Mouse (Mus musculus) CH12.LX (cell line): ENCODE measurements around the gene Pkd2l1. TPM values are rescaled to one million over a fixed set of nuclear protein-coding genes. Genes with fewer than 3 reads are reported as not detected.

ENCODE experiments used
- DNase-seq: peaks from one replicate; pipeline ENCODE4 v3.0.0-alpha.2; 2013; ENCODE audit errors: extremely low read depth
- H3K27ac ChIP-seq: 2 replicates; pipeline ENCODE4 v1.5.1; 2012; ENCODE audit warnings: low read depth, mild to moderate bottlenecking, control low read depth, moderate library complexity; ENCODE audit not compliant: insufficient read depth
- H3K27me3 ChIP-seq: replicated peaks from 2 replicates; pipeline ENCODE3; 2012; ENCODE audit warnings: inconsistent platforms
- H3K36me3 ChIP-seq, 2 experiments: replicated peaks in 1 of 2; 2 replicates each; pipeline versions ENCODE3 to v1.6.1; 2012; ENCODE audit warnings: inconsistent platforms in 1 of 2, low read length in 1 of 2, mild to moderate bottlenecking in 1 of 2, mixed read lengths in 1 of 2, moderate library complexity in 1 of 2; ENCODE audit not compliant: control insufficient read depth in 1 of 2, insufficient read depth in 1 of 2
- H3K4me1 ChIP-seq, 2 experiments: 2 replicates each; pipeline ENCODE4 v1.6.1; 2012; ENCODE audit warnings: inconsistent platforms in 1 of 2, moderate library complexity in 1 of 2; ENCODE audit not compliant: insufficient read depth in 2 of 2, control insufficient read depth in 1 of 2
- H3K4me2 ChIP-seq: 2 replicates; pipeline ENCODE4 v1.6.1; 2012; ENCODE audit warnings: low read depth, mild to moderate bottlenecking, control low read depth; ENCODE audit not compliant: poor library complexity, insufficient read depth, severe bottlenecking
- H3K4me3 ChIP-seq, 3 experiments: fragments of 150-350 bp in 1 of 3; sonication (generic) in 1 of 3; replicated peaks in 1 of 3; 2 replicates each; pipeline versions ENCODE3 to v1.5.1; 2011 to 2012; ENCODE audit warnings: low read depth in 2 of 3, low read length in 2 of 3, mild to moderate bottlenecking in 2 of 3, moderate library complexity in 2 of 3, control low read depth in 1 of 3, improper control_type of control experiment in 1 of 3, inconsistent platforms in 1 of 3, mixed read lengths in 1 of 3; ENCODE audit not compliant: poor library complexity in 1 of 3
- H3K79me2 ChIP-seq: replicated peaks from 2 replicates; pipeline ENCODE4 v1.6.1; 2012; ENCODE audit warnings: mild to moderate bottlenecking, moderate library complexity; ENCODE audit not compliant: control insufficient read depth, poor library complexity, insufficient read depth, severe bottlenecking; ENCODE audit errors: extremely low read depth
- H3K9ac ChIP-seq: 2 replicates; pipeline ENCODE4 v1.6.1; 2012; ENCODE audit warnings: low read depth, mild to moderate bottlenecking, control low read depth, moderate library complexity; ENCODE audit not compliant: insufficient read depth
- H3K9me3 ChIP-seq: replicated peaks from 2 replicates; pipeline ENCODE3; 2012; ENCODE audit warnings: low read length, inconsistent platforms, mixed read lengths
- BHLHE40 ChIP-seq: IDR thresholded peaks from 2 replicates; pipeline ENCODE4 v1.6.1; 2011; ENCODE audit warnings: mild to moderate bottlenecking, low read depth, low read length, improper control_type of control experiment
- CTCF ChIP-seq, 2 experiments: IDR thresholded peaks in 1 of 2; conservative IDR thresholded peaks in 1 of 2; 2 replicates each; pipeline ENCODE4 v1.5.1; 2011 to 2012; ENCODE audit warnings: low read depth in 2 of 2, low read length in 2 of 2, improper control_type of control experiment in 1 of 2, inconsistent platforms in 1 of 2, mild to moderate bottlenecking in 1 of 2, moderate library complexity in 1 of 2
- EP300 ChIP-seq: IDR thresholded peaks from 2 replicates; pipeline ENCODE4 v1.6.1; 2011; ENCODE audit warnings: low read length, improper control_type of control experiment
- ETS1 ChIP-seq: conservative IDR thresholded peaks from 2 replicates; pipeline ENCODE4 v1.6.1; 2012; ENCODE audit warnings: low read depth, mild to moderate bottlenecking, inconsistent platforms, low read length, improper control_type of control experiment, moderate library complexity
- GABPA ChIP-seq: IDR thresholded peaks from 2 replicates; pipeline ENCODE4 v1.6.1; 2012; ENCODE audit warnings: low read depth, low read length, improper control_type of control experiment, inconsistent platforms; ENCODE audit not compliant: insufficient replicate concordance
- HCFC1 ChIP-seq: IDR thresholded peaks from 2 replicates; pipeline ENCODE4 v1.6.1; 2012; ENCODE audit warnings: low read depth, mild to moderate bottlenecking, inconsistent platforms, low read length, improper control_type of control experiment
- JUN ChIP-seq: IDR thresholded peaks from 2 replicates; pipeline ENCODE4 v1.6.1; 2011; ENCODE audit warnings: low read depth, mild to moderate bottlenecking, low read length, improper control_type of control experiment, moderate library complexity; ENCODE audit not compliant: insufficient read depth
- JUND ChIP-seq: conservative IDR thresholded peaks from 2 replicates; pipeline ENCODE4 v1.6.1; 2011; ENCODE audit warnings: low read depth, low read length, improper control_type of control experiment
- KAT2A ChIP-seq: IDR thresholded peaks from 2 replicates; pipeline ENCODE4 v1.6.1; 2012; ENCODE audit warnings: low read length, improper control_type of control experiment, inconsistent platforms; ENCODE audit not compliant: insufficient replicate concordance
- MAX ChIP-seq: IDR thresholded peaks from 2 replicates; pipeline ENCODE4 v1.6.1; 2011; ENCODE audit warnings: low read length, improper control_type of control experiment
- MXI1 ChIP-seq: IDR thresholded peaks from 2 replicates; pipeline ENCODE4 v1.6.1; 2011; ENCODE audit warnings: mild to moderate bottlenecking, low read depth, low read length, improper control_type of control experiment
- MYC ChIP-seq: IDR thresholded peaks from 2 replicates; pipeline ENCODE4 v1.6.1; 2011; ENCODE audit warnings: low read depth, mild to moderate bottlenecking, improper control_type of control experiment, low read length
- NRF1 ChIP-seq: IDR thresholded peaks from 2 replicates; pipeline ENCODE4 v1.6.1; 2014; ENCODE audit warnings: low read depth, mild to moderate bottlenecking, inconsistent platforms, low read length, improper control_type of control experiment, moderate library complexity
- POLR2AphosphoS2 ChIP-seq: IDR thresholded peaks from 2 replicates; pipeline ENCODE4 v1.6.1; 2011; ENCODE audit warnings: low read depth, low read length, improper control_type of control experiment
- RAD21 ChIP-seq: IDR thresholded peaks from 2 replicates; pipeline ENCODE4 v1.6.1; 2011; ENCODE audit warnings: low read depth, mild to moderate bottlenecking, low read length, improper control_type of control experiment, moderate library complexity
- RCOR1 ChIP-seq: conservative IDR thresholded peaks from 2 replicates; pipeline ENCODE4 v1.6.1; 2012; ENCODE audit warnings: low read depth, mild to moderate bottlenecking, inconsistent platforms, low read length, improper control_type of control experiment
- SMC3 ChIP-seq: IDR thresholded peaks from 2 replicates; pipeline ENCODE4 v1.6.1; 2011; ENCODE audit warnings: low read depth, low read length, improper control_type of control experiment
- UBTF ChIP-seq: IDR thresholded peaks from 2 replicates; pipeline ENCODE4 v1.6.1; 2012; ENCODE audit warnings: low read depth, mild to moderate bottlenecking, inconsistent platforms, low read length, improper control_type of control experiment, moderate library complexity
- USF1 ChIP-seq: IDR thresholded peaks from 2 replicates; pipeline ENCODE4 v1.6.1; 2014; ENCODE audit warnings: low read depth, mild to moderate bottlenecking, inconsistent platforms, low read length, improper control_type of control experiment
- USF2 ChIP-seq: conservative IDR thresholded peaks from 2 replicates; pipeline ENCODE4 v1.6.1; 2011; ENCODE audit warnings: low read depth, low read length, improper control_type of control experiment
- ZC3H11A ChIP-seq: IDR thresholded peaks from 2 replicates; pipeline ENCODE4 v1.6.1; 2012; ENCODE audit warnings: low read depth, mild to moderate bottlenecking, inconsistent platforms, low read length, improper control_type of control experiment
- ZMIZ1 ChIP-seq: IDR thresholded peaks from 2 replicates; pipeline ENCODE4 v1.6.1; 2012; ENCODE audit warnings: low read depth, mild to moderate bottlenecking, inconsistent platforms, low read length, improper control_type of control experiment
- ZNF384 ChIP-seq: IDR thresholded peaks from 2 replicates; pipeline ENCODE4 v1.6.1; 2012; ENCODE audit warnings: low read depth, low read length, improper control_type of control experiment, inconsistent platforms
- dilution Hi-C: fragments of 300-500 bp; cut with MboI; formaldehyde crosslinking; loops from 2 replicates; pipeline ENCODE4 v1.14.3; 2020; ENCODE audit warnings: low sequenced_read_pairs; ENCODE audit not compliant: extremely low pct_unique_long_range_greater_than_20kb, extremely low pct_ligation_motif_present
- in situ Hi-C: fragments of 300-500 bp; cut with MboI; formaldehyde crosslinking; loops from 3 replicates; pipeline ENCODE4 v1.14.3; 2019; ENCODE audit warnings: low sequenced_read_pairs, low pct_ligation_motif_present, low pct_unique_long_range_greater_than_20kb, mixed read lengths
- polyA plus RNA-seq: library from polyadenylated mRNA; unstranded; fragments of >175 nt; gene quantifications from 2 replicates; pipeline ENCODE4 v1.2.1, GENCODE M21; 2012; ENCODE audit warnings: low read depth; ENCODE audit not compliant: insufficient read length
- total RNA-seq, 2 experiments: library from RNA; depleted of rRNA; stranded (reverse); fragments of 300-350 nt in 1 of 2; fragments of >200 nt in 1 of 2; gene quantifications; 2 replicates each; pipeline ENCODE4 v1.2.3; 2012 to 2014

Gene Pkd2l1
- total and polyA plus RNA-seq, 3 experiments = 0.04 to 0.07 TPM; not detected in 1

GRCm38 (mm10) chr19:44176741-44177140 lies 15.5 kb downstream of the Pkd2l1 start:
- DNase-seq = no peak
- Histone ChIP-seq H3K4me3 (no peak overlapping the region), H3K4me2 (no peak overlapping the region), H3K79me2 (no peaks in the 10 kb centered on the region), H3K9ac (no peak overlapping the region), H3K27me3 (no peaks in the 10 kb centered on the region), H3K9me3 (peaks cover 15% of the 10 kb centered on the region), H3K27ac (no peak overlapping the region), H3K4me1 (peaks cover 0 to 2% of the 10 kb centered on the region in 2 experiments; a peak in 1 of 4 replicates), H3K36me3 (no peaks in the 10 kb centered on the region)
- in situ Hi-C loops = no loop called here
- dilution Hi-C loops = no loop called here
- no peak for TF ChIP-seq POLR2AphosphoS2
- TF ChIP-seq ZMIZ1 = no peak
- no peak for TF ChIP-seq UBTF
- TF ChIP-seq JUN = no peak
- no peak for TF ChIP-seq ZNF384
- TF ChIP-seq USF1 = no peak
- TF ChIP-seq CTCF (conservative IDR thresholded peaks at IDR 0.05 in 1 of 2, IDR thresholded peaks at IDR 0.05 in 1 of 2; ENCODE audit: low read depth in 2 of 2, low read length in 2 of 2) = no peak
- no peak for TF ChIP-seq ZC3H11A
- no peak for TF ChIP-seq MXI1
- TF ChIP-seq RCOR1 = no peak
- TF ChIP-seq KAT2A = no peak
- no peak for TF ChIP-seq BHLHE40
- no peak for TF ChIP-seq GABPA
- TF ChIP-seq MYC = no peak
- TF ChIP-seq EP300 = no peak
- TF ChIP-seq RAD21 = no peak
- no peak for TF ChIP-seq USF2
- TF ChIP-seq NRF1 = no peak
- TF ChIP-seq MAX = no peak
- no peak for TF ChIP-seq ETS1

- dilution Hi-C loops (no loop called here), in situ Hi-C loops (no loop called here)
- peaks cover 0 to 2% of the 10 kb centered on the region in 2 experiments; a peak in 1 of 4 replicates for H3K4me1 ChIP-seq
- no peak for DNase-seq
- H3K36me3 ChIP-seq = no peaks in the 10 kb centered on the region
- no peak for TF ChIP-seq JUND
- no peak for TF ChIP-seq ETS1
- no peak for TF ChIP-seq KAT2A
- TF ChIP-seq SMC3 = no peak
- TF ChIP-seq RCOR1 = no peak
- no peak for TF ChIP-seq RAD21
- TF ChIP-seq NRF1 = no peak
- TF ChIP-seq EP300 = no peak
- TF ChIP-seq USF2 = no peak
- no peak for TF ChIP-seq MYC
- TF ChIP-seq HCFC1 = no peak
- no peaks in the 10 kb centered on the region for H3K79me2 ChIP-seq
- no peak overlapping the region for H3K4me2 ChIP-seq
- H3K4me3 ChIP-seq = no peak overlapping the region
- peaks cover 15% of the 10 kb centered on the region for H3K9me3 ChIP-seq
- H3K27ac ChIP-seq = no peak overlapping the region
- H3K27me3 ChIP-seq = no peaks in the 10 kb centered on the region
- H3K9ac ChIP-seq = no peak overlapping the region
Measured at GRCm38 (mm10) chr19:44174835-44175234, 17.4 kb downstream of the Pkd2l1 start.
